Mouse (Mus musculus): ENCODE measurements around the gene Actr1a.
A peak's percentile ranks its signal among the peaks of the same experiment; 100 is the strongest.

The Actr1a gene

DNA sequence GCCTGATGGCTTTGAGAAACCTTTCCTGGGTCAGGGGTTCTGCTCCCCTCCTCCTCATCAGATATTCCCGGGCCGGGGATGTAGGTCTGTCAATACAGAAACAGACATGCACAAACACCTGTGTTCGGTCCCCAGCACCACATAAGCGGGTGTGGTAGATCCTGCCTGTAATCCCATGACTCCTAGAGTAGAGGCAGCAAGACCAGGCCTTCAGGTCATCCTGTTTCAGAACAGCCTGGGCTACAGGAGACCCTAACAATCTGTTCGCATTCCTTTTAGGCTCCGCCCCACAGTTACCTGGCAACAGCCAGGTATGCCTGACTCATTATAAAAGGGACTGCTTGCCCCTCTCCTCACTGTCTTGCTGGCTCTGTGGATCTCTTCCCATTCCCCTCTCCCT, 46.0 kb downstream of the Actr1a start:
- no peak for DNase-seq (ENCODE audit: low spot score)

DNA sequence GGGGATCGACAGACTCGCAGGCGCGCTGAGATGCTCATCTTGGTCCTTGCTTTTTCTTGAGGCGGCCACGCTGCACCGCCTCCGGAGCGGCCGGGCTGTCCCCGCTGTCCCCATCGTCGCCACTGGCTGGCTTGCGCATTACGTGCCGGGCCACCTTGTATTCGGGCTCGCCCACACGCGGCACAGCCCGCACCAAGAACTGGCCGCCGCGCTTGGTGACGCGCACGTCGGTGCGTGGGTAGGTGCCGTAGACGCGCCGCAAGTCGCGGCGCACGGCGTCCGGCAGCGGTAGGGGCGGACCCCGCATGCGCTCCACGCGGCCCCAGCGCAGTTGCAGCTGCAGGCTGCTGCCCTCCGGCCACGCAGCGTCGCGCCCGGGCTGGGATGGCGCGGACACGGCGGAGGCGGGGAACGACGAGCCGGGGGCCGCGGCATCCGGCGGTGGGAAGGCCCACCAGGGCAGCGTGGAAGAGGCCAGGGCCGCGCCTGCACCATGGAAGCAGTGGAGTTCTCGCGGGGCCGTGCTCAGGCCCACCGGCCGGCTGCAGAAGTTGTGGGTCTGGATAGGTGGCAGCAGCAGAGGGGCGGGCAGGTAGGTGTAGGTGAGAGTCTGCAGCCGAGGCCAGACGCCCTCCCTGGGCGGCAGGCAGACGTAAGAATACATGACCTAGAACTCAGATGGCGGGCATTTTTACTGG, 46.6 kb downstream of the Actr1a start:
- DNase-seq (ENCODE audit: low spot score): peak; percentile 91

DNA sequence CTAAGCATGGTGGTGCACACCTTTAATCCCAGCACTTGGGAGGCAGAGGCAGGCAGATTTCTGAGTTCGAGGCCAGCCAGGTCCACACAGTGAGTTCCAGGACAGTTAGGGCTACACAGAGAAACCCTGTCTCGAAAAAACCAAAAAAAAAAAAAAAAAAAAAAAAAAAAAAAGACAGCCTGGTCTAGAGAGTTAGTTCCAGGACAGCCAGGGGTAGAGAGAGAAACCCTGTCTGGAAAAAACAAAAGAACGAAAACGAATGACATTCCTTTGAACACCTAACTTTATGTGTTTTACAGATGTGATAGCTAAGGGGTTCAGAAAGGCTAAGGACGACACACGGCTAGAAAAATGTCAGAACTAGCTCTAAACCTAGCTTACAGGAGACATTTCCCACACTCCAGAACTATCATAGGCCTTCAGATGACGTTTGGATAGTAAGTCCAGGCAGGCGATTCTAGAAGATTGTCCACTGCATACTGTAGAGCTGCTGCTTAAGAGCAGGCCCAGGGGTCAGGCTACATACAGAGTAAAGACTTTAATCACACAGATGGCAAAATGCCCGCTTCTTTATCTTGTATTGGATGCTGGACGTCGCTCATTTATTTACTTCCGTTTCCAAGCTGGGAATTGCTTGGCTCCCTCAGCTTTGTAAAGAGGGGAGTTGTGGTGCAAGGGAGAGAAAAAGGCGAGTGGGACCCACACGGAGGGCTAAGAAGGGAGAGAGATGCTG, 47.4 kb downstream of the Actr1a start:
- DNase-seq (ENCODE audit: low spot score): no peak

DNA sequence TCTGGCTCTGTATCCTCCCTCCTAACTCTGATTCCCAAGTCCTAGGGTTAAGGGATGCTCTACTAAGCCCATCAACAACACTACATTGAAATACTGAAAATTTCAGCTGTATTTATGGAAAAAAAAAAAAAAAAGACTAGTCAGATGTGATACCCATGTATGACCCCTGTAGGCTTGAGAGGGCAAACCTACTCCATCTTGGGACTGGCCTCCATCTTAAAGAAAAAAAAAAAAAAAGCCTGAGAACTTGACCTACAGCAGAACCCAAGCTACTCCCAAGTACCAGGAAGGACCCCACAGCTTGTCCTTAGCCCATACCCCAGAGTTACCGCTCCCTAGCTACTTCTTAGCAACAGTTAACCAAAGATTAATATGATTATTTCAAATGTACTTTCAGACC, 48.4 kb downstream of the Actr1a start:
- DNase-seq (ENCODE audit: low spot score): no peak

DNA sequence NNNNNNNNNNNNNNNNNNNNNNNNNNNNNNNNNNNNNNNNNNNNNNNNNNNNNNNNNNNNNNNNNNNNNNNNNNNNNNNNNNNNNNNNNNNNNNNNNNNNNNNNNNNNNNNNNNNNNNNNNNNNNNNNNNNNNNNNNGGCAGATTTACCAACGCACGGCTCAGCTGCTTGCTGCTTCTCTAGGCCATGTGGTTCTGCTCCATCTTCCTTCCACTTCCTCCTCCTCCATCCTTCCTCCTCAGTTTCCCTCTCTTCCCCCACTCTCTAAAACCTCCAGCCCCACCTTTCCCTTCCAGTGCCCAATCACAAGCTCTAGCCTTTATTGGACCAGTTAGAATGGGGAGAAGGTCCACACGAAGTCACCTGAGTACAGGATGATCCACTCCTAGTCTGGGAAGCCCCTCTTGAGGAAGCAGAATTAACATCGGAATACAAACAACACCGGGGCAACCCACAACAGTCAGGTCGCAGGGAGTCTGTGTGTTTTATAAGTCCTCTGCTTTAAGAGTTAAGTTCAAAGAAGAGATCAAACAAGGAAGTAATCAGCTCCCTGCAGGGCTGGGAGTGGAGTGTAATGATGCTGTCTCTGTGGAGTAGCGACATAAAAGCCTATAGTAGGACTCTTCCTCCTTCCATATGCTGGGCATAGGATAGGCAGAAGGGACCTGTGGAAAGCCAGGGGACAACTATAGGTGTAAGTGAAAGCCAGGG, 50.7 kb downstream of the Actr1a start:
- DNase-seq (ENCODE audit: low spot score): no peak

DNA sequence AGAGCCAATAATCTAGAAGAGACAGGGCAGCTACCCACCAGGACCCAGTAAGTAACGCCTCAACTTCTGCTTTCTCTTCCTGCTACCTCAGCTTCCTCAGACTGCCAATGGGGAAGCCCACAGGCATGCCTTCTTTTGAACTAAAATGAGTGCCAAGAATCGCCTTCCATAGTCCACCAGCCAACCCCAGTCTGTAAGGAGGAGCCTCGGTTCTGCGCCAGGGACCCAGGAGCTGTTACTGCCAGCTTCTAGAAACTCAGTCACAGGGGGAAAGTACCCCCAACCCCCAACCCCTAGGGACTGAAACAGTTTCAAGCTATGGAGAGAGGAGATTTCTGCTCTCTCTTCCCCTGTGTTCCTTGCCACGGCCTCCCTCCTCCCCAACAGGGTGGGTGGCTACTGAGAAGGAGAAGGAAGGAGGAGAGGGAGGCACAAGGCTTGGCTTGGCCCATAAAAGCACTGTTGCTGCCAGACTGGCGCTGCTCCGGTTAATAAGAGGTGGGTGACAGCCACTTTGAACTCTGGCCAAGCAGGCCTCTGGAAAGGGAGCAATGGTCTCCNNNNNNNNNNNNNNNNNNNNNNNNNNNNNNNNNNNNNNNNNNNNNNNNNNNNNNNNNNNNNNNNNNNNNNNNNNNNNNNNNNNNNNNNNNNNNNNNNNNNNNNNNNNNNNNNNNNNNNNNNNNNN, 56.1 kb downstream of the Actr1a start:
- DNase-seq (ENCODE audit: low spot score): peak; percentile 63

DNA sequence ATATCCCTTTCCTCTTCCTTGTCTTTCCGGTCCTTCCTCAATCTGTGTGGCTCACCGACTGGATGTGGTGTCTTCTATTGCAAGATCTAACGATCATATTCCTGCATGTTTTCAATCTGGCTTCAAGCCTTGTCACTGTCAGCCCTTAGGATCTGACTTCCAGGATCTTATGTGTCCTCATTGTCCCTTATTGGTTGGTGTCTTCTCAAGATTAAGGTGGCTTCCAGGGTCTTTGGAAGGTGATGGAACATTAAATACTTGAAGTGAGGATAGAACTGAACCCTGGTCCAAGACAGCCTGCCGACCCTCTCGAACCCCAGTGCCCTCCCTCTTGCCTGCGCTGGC, 56.6 kb downstream of the Actr1a start:
- no peak for DNase-seq (ENCODE audit: low spot score)

DNA sequence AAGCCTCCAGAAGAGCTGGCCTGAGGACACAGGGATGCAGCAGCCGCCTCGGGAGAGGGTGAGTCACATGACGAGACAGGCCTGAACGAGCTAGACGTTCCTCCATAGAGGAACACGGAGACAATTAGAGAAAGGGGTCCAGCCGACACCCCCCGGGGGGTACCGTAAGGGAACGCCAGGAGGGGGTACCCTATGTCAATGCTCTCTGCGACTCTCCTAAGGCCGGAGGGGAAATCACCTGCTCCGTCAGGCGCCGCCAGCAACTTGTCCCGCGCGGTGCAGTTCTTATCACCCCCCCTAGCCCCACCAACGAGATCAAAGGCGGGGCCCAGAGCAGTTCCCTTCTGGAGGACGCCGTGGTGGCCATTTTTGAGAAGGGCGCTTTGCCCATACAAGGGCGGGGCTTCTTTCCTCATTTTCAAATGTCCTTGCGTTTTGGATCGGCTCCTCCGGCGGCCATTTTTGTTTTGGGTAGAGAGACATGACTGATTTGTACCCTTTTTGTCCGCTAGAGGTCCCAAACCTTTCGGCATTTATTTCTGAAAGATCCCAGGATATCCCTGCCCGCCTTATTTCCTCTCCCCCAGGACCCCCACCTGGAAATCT, 57.1 kb downstream of the Actr1a start, which contains the start of gene Cuedc2:
Gene Cuedc2, minus strand, starts transcription at position 372 of the 606 bp plus-strand sequence.
- peak; percentile 99 for DNase-seq (ENCODE audit: low spot score)

DNA sequence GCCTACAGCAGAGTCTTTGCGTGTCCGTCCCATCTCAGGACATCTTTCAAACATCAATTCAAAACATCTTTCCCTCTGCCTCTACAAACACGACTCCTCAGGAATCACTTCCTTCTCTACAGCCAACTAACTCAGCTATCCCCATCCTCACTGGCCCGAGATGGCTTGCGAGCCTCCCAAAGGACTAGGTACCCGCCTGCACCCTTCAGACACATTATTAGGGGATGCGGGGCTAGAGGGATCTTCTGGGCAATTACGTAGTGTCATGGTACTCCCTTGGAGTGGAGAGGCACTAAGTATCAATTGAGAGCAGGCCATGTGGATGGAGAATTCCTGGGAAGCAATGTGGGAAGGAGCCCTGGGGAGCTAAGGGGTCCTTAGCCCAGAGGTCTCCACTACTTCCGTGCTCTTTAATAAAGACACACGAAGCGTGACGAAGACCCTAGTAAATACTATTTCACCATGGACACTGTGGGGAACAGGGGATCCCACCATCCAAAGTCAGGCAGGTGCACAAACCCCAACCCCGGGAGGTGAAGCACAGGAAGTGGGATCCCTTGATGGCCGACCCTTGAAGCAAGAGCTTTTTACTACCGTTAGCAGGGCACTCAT, 57.7 kb downstream of the Actr1a start:
- no peak for DNase-seq (ENCODE audit: low spot score)

DNA sequence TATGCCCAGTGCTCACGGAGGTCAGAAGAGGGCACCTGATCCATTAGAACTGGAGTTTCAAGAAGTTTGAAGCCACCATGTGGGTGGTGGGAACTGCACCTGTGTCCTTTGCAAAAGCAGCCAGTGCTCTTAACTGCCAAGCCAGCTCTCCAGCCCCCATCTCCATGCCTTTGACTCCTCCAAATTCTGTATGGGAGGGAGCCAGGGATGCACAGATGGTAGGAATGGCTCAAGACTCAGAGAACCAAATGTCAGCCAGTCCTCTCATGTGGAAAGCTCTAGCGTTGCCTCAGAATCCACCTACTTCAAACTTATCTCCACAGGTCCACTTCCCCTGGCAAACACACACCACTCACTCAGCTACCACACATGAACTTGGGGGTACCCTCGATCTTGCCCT, 61.6 kb downstream of the Actr1a start:
- no peak for DNase-seq (ENCODE audit: low spot score)

DNA sequence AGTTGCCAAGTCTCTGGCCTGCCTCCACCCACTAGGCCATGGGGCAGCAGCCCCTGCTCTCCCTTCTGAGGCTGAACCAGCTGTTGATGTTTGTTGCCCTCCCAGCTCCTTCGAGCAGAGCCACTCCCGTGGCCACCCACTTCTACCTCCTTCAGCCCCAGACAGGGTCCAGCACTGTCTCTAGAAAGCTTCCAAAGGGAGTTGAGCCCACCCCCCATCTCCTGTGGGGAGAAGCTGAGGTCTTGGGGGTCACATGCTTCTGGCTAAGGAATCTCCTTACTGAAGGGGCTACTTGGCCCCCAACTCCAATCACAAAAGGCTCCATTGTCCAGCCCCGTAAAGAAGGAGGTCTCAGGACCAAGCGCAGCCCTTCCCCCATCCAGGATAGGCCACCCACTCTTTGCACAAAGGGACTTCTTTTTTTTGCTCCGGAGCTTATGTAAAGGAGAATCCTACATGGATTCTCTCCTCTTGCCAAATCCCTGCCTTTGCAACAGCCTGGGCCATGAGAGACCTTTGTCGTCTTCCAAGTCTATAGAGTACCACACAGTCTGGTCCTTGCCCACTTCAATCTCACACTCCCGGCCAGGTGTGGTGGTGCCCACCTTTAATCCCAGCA, 62.7 kb downstream of the Actr1a start:
- DNase-seq (ENCODE audit: low spot score): no peak

DNA sequence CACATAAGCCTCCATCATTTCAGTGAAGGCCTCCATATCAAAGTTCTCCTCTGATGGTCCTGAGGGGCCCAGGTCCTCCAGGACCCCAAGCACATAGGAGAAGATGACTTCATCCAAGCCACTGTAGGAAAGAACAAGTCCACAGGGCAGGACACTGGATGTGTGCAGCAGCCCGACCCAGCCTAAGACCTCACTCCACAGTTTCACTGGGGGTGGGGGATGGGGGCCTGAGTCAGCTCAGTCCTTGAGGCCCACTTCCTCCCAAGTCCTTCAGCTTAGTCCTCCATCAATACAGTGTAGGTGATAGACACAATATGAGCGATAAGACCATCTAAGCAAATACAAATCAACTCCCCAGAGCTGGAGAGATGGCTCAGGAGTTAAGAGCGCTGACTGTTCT, 63.6 kb downstream of the Actr1a start:
- no peak for DNase-seq (ENCODE audit: low spot score)

DNA sequence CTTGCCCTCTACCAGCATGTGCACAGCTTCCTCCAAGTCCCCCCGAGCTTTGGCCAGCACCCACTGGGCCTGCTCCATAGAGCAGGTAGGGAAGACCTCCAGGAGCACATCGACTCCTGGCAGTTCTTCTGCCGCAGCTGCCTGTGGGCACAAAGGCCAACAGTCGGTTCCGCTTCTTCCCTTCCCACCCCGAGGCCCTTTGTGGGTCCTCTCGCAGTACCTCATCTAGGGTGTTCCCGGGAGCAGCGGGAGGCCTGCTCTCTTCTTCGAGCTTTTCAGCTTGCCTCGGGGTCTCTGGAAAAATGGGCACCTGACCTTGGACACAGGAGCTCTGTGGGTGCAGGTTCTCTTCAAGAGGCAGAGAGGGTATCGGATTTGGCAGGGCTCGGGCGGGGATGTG, 64.2 kb downstream of the Actr1a start:
- no peak for DNase-seq (ENCODE audit: low spot score)

DNA sequence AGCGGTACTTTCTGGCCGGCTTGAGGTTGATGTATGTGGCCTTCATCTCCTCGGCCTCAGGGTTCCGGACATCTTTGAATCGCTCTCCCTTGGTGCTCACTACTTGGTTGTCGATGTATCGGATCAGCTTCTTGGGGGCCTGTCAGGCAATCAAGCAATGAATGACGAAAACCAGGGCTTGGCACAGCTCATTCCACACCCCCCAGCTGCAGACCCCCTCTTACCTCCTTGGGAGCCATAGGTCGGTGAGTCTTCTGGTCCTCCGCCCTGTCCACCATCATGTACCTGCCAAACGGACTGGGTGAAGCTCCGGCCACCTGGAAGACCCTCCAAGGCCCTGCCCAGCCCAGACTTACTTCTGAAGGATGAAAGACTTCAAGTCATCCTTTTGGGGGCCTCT, 64.9 kb downstream of the Actr1a start:
- DNase-seq (ENCODE audit: low spot score): no peak

DNA sequence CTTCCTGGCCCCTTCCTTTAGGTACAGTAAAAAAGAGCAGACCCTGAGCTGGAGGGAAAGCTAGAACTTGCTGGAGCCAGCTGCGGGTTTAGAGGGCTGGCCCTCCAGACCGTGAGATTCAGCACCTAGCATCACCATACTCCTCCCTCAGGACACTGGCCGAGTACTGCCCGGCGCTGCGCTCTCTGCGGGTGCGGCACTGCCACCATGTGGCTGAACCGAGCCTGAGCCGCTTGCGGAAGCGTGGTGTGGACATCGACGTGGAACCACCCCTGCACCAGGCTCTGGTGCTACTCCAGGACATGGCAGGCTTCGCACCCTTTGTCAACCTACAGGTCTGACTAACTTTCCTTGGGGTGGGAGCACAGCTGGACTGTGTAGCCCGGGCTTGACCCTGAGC, 65.6 kb downstream of the Actr1a start:
- DNase-seq (ENCODE audit: low spot score): peak; percentile 81

DNA sequence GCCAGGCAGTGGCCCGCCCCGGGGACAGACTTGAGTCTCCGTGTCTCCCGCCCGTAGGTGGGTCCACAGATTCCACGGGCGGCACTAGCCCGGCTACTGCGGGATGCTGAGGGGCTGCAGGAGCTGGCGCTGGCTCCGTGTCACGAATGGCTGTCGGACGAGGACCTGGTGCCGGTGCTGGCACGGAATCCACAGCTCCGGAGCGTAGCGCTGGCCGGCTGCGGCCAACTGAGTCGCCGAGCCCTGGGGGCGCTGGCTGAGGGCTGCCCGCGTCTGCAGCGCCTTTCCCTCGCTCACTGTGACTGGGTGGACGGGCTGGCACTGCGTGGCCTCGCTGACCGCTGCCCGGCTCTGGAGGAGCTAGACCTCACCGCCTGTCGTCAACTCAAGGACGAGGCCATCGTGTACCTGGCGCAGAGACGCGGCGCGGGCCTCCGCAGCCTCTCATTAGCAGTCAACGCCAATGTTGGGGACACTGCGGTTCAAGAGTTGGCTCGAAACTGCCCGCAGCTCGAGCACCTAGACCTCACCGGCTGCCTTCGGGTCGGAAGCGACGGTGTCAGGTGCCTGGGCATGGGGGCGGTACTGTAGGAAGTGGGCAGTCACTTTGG, 66.4 kb downstream of the Actr1a start:
- no peak for DNase-seq (ENCODE audit: low spot score)

DNA sequence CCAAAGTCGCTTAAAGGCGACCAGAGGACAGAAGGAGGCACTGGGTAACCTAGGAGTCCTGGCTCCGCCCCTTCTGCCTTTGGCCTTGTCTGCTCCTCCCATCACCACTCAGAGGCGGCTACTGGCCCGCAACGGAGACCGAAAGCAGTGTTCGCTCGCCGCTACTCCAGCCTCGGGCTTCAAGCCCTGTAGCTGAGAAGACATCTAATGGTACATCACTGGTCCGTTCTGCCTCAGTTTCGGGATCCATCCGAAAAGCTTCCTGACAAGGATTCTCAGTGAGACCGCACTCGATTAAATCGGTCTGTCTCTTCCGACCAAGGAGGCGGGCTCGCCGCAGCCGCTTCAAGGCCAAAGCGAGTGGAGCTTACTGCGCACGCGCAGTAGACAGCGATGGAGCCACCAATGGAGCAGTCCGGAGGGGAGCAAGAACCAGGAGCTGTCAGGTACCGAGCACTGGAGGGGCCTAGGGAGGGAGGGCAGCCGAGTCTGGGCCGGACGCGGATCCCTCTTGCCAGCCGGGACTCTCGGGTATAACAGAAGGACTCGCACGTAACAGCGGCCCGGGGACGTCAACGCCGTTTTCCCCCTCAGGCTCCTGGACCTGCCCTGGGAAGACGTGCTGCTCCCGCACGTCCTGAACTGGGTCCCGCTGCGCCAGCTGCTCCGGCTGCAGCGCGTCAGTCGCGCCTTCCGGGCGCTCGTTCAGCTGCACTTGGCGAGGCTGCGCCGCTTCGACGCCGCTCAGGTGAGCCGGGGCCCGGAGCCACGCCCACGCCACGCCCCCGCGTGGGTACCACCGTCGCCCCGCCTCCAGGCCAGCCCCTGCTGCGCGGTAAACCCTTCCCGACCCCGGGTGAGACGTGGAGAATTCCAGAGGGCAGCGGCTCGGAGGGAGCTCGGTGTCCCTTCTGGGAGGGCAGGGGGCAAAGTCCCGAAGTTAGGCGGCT, 67.2 kb downstream of the Actr1a start, which contains the start of gene Fbxl15:
Gene Fbxl15, plus strand, starts transcription at position 104 of the 950 bp plus-strand sequence.
- DNase-seq (ENCODE audit: low spot score): peak; percentile 97

DNA sequence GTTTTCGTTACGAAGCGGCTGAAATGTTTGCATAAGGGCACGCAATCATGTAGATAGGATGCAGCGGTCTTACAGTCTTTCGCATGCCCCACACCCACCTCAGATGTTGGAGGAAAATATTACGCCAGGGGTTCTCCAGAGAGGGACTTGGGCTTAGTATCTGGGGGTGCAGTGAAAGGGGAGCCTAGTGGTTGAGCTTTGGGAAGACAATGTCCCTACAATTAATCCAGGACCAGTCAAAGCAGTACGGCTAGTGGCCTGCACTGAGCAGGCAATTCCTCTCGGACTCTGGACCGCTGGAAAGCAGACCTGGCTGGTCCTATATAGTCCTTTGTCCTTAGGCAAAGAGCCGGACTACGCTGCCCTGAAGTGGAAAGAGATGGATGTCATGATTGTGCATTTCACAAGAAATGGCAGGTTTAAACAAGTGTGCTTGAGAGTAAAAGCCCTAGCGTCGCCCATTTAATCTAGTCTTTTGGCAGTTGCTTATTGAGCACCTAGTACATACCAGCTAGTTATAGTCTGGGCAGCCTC, 68.0 kb downstream of the Actr1a start:
- no peak for DNase-seq (ENCODE audit: low spot score)

Measured in layer of hippocampus, adult 11-12 months (tissue).